ENCODE assay signal across 25 mouse cellular contexts in genomic region chrX:11209895-11210294, GRCm38 (mm10).
DNase-seq lines count a peak whose midpoint lies in the region; TF ChIP-seq lines count a peak whose summit lies in the region.
"Had no signal": no experiment of that assay in that cellular context is flagged by ENCODE, and none has a peak within 500 bp of the region (broad histone marks: within the 10 kb centered on the region; RNA-seq: fewer than 3 reads in every experiment).

No protein-coding gene starts in this region.

- H3K4me3 ChIP-seq in C2C12 (ENCODE audit: insufficient read depth, poor library complexity, severe bottlenecking): no peak overlapping the region
- H3K4me3 ChIP-seq: embryonic facial prominence, embryonic 13.5 days; forebrain, embryonic 10.5 days; forebrain, embryonic 15.5 days; heart, adult 2 months; heart, embryonic 10.5 days; heart, embryonic 13.5 days; hindbrain, embryonic 12.5 days; hindbrain, embryonic 15.5 days had no signal

- no peaks in the 10 kb centered on the region for H3K79me2 ChIP-seq in C2C12 (ENCODE audit: control insufficient read depth, insufficient read depth)

- no peak overlapping the region for H3ac ChIP-seq in C2C12 (ENCODE audit: control insufficient read depth, insufficient read length, low read depth)

- H3K36me3 ChIP-seq in C2C12 (ENCODE audit: control insufficient read depth, insufficient read depth): no peaks in the 10 kb centered on the region
- H3K36me3 ChIP-seq: embryonic facial prominence, embryonic 13.5 days; forebrain, embryonic 10.5 days; forebrain, embryonic 15.5 days; heart, embryonic 10.5 days; heart, embryonic 13.5 days; hindbrain, embryonic 12.5 days; hindbrain, embryonic 15.5 days had no signal

- peak; percentile 2 for DNase-seq in embryo, embryonic 11 days
- no peak for DNase-seq in embryo, embryonic 9.5 days (ENCODE audit: extremely low spot score)
- DNase-seq in gastrocnemius, adult 18-20 months (ENCODE audit: low spot score): peak; percentile 21
- DNase-seq in gastrocnemius, postnatal 10 days: no peak
- peak; percentile 12 for DNase-seq in mesoderm, embryonic 11.5 days (ENCODE audit: low read depth, low spot score)
- no peak for DNase-seq in heart, postnatal 25 days (ENCODE audit: low spot score)
- DNase-seq in spleen, adult 12 weeks (ENCODE audit: low spot score): no peak
- DNase-seq: adrenal gland, adult 2 months; adrenal gland, postnatal 14 days; B cell, adult 2 months; cerebellum, adult 11-12 months; cerebellum, adult 9-10 months; cerebellum, postnatal 14 days; gastrocnemius, postnatal 25 days; heart, adult 2 months; heart, postnatal 14 days; kidney, adult 2 months had no signal

- intact Hi-C loops in heart, postnatal 25 days (cut with DNase I): no loop called here

- no peak for TF ChIP-seq CTCF in C2C12 (IDR thresholded peaks at IDR 0.05; ENCODE audit: control insufficient read depth, insufficient read depth, insufficient read length)

- no peaks in the 10 kb centered on the region for H3K79me3 ChIP-seq in C2C12 (ENCODE audit: low read depth)

- H3K27me3 ChIP-seq in C2C12 (ENCODE audit: control insufficient read depth, insufficient read depth, insufficient read length): no peaks in the 10 kb centered on the region
- H3K27me3 ChIP-seq: forebrain, embryonic 15.5 days; hindbrain, embryonic 15.5 days had no signal

TF ChIP-seq in C2C12, 6 proteins besides CTCF, POLR2A, EP300 and RAD21:
- no peak for TF ChIP-seq MAX (IDR thresholded peaks at IDR 0.05)
- no peak for TF ChIP-seq FOSL1 (IDR thresholded peaks at IDR 0.05; ENCODE audit: insufficient read depth, low read length, poor library complexity, severe bottlenecking)
- TF ChIP-seq MYOG (IDR thresholded peaks at IDR 0.05; ENCODE audit: control insufficient read depth, extremely low read depth, insufficient read length): no peak
- TF ChIP-seq MYOD1 (IDR thresholded peaks at IDR 0.05; ENCODE audit: control insufficient read depth, insufficient read length, low read depth): peak; percentile 81
- TF ChIP-seq USF1 (IDR thresholded peaks at IDR 0.05; ENCODE audit: low read depth): no peak

Comparison
In these comparisons a context has a peak if more than half of its experiments do, and no peak if none do; other contexts are left out.
1. DNase-seq: peak in embryo, embryonic 11 days (single experiment), gastrocnemius, adult 18-20 months (single experiment) and mesoderm, embryonic 11.5 days (single experiment); none in embryo, embryonic 9.5 days (single experiment), gastrocnemius, postnatal 10 days (single experiment), heart, postnatal 25 days (single experiment) and spleen, adult 12 weeks (single experiment).